Mouse (Mus musculus) olfactory bulb, adult 2 months (tissue): ENCODE measurements around the gene Ccl17.

Source experiments
- CTCF ChIP-seq: fragments of 200-500 bp; IDR thresholded peaks from 2 replicates; pipeline ENCODE4 v1.5.1; 2012; ENCODE audit warnings: low read depth, mild to moderate bottlenecking, low read length, moderate library complexity; ENCODE audit not compliant: insufficient read depth
- POLR2A ChIP-seq: fragments of 200-500 bp; IDR thresholded peaks from 2 replicates; pipeline ENCODE4 v1.6.1; 2012; ENCODE audit warnings: mild to moderate bottlenecking, low read depth, low read length, moderate library complexity; ENCODE audit not compliant: insufficient read depth

- TF ChIP-seq CTCF (no peak), POLR2A (no peak)
Observed at GRCm38 (mm10) chr8:94778036-94778435, 32.2 kb upstream of the Ccl17 start.
